Mouse (Mus musculus) left cerebral cortex, adult 8-10 months (tissue): ENCODE measurements at regions not wholly inside any gene's neighbourhood (a gene's known extent, or its start where the extent isn't known, plus 50 kb on each side); places are given as distances from the start of the nearest gene placed in this dataset.
A peak's percentile ranks its signal among the peaks of the same experiment; 100 is the strongest.

Experiments
- DNase-seq, 2 experiments: peaks; one replicate each; pipeline ENCODE4 v3.0.0; 2022; ENCODE audit warnings: low spot score in 2 of 2

DNA sequence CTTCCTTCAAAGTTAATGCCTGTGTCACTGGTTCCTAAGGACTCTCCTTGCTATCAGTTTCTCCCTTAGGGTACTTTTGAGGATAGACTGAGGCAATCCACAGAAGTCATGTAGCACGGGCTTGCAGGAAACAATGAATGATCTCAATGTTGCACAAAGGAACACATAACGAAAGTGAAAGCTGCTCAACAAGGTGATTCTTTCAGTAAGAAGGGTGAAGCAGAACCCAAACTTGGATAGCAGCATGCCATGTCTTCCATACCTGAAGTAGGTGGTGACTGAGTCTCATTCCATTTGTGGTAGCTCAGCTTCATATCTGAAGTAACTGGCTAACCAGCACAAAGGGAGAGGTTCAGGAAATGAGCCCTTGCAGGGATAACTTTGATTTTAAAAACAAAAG lies 325.7 kb downstream of the H2al1j start:
- DNase-seq, result no peak

DNA sequence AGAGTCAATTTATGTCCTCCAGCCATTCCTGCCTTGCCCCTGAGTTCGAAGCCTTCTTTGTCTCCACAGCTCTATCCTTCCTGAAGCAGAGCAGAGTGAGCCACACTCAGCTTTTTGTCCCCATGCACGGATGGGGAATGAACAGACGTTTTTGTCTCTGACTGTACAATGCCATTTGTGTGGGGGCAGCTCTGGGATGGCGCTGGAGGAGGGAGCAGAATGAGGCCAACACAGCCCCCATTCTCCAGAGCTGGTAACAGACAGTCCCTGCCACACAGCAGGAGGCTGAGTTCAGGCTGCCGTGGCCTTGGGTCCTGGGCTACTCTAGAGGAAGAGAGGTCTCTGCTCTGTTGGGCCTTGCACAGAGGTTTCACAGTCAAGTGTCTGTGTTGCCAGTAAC lies 327.4 kb downstream of the H2al1j start:
- peak in 1 of 2 experiments; percentile 50 for DNase-seq

DNA sequence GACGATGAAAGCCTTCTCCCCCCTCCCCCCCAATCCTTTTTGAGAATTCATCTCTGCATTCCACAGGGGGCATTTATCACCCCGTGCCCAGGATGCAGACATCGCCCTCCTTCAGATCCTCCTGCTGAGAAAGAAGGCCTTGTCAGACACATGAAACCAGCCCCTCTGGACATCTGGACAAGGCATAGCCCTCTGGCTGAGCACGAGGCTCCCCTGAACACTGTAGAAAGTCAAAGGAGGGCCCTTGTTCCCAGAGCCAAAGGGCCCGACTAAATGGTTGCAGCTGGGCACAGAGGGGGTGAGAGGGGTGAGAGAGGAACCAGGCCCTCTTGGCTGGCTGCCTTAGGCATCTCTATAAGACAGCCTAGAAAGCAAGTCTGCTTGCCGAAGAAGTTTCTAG lies 327.8 kb downstream of the H2al1j start:
- peak in 1 of 2 experiments; percentile 29 for DNase-seq

DNA sequence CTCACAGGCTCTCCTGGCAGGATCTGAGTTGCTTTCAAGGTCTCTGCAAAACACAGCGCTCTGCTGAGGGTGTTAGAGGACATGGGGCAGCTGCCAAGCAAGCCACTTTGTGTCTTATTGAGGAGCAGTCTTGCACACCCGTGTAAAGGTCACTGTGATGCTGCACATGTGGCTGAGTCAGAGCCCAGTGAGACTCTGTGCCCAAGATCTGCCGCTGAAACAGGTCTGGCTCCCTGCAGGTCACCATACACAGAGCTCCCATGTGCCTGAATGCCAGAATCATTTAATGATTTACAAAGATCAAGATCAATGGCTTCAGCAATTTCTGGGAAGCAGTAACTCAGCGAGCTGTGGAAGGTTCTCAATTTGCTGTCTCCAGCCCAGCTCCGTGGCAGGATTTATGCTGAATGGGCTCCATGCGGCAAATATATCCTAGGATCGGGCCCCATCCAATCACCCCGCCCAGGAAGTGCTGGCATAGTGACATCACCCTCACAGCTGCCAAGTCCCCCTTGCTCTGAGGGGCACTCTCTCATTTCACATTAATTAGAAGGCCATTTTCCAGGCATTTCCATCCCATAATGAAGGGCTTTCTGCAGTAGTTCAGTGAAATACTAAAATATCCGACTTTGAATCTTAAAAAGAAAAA lies 330.1 kb downstream of the H2al1j start:
- DNase-seq, result no peak

DNA sequence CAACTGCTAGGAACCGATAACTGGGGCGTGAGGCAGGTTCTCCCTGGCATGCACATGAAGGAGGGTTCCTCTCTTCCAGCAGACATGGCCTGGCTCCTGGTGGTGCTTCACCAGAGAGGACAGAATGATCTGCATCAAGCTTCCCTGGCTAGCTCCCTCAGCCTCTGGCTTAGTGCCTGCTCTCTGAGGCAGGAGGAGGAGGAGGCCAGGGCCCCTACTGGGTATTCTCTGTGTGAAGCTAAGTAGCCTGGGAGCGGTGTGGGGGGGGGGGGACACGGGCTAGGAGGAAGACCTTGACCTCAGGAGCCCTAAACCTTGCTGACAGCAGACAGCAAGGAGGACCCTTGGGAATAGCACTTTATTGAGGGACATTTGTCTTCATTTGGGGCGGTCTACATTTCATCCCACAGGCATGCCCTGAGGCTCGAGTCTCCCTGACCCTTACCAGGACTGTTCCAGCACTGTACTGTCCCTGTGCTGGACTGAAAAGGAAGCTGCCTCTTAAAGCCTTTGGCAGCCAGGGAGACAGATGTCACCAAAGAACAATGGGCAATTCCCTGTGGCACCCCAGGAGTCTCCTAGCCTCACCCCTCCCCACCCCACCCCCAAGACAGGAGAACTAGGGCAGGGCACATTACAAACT lies 335.7 kb downstream of the H2al1j start:
- DNase-seq, result no peak

DNA sequence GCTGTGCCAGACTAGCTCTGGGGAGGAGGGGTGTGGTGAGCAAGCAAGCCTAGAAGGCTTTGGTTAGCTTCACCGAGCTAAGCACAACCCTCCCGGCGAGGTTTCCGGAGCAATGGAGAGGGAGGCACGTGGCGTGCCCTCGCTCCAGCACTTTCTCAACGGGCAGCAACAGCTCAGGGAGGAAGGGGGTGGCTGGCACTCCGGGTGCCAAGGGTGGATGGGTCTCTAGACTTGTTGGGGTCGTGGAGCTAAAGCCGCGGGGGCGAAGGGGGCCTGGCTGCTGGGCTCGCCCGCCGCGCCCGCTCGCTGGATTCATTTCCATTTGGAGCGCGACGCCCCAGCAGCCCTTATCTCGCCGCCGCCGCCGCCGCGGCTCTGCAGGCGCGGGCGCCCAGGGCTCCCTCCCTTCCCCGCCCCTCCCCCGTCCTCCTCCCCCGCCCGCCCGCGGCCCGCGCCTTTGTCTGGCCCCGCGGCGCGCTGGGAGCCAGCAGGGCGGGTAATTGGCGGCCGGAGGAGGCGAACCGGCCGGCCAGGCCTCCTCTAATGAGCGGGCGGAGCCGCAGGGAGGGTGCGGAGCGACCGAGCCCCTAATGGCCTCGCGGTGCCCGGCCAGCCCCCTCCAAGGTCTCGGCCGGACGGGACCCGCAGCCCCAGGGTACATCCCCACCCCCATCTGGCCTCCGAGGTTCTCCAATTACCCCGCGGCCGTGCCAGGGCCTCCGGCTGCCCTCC lies 336.9 kb downstream of the H2al1j start:
- DNase-seq, result peak; percentile 34 to 36

DNA sequence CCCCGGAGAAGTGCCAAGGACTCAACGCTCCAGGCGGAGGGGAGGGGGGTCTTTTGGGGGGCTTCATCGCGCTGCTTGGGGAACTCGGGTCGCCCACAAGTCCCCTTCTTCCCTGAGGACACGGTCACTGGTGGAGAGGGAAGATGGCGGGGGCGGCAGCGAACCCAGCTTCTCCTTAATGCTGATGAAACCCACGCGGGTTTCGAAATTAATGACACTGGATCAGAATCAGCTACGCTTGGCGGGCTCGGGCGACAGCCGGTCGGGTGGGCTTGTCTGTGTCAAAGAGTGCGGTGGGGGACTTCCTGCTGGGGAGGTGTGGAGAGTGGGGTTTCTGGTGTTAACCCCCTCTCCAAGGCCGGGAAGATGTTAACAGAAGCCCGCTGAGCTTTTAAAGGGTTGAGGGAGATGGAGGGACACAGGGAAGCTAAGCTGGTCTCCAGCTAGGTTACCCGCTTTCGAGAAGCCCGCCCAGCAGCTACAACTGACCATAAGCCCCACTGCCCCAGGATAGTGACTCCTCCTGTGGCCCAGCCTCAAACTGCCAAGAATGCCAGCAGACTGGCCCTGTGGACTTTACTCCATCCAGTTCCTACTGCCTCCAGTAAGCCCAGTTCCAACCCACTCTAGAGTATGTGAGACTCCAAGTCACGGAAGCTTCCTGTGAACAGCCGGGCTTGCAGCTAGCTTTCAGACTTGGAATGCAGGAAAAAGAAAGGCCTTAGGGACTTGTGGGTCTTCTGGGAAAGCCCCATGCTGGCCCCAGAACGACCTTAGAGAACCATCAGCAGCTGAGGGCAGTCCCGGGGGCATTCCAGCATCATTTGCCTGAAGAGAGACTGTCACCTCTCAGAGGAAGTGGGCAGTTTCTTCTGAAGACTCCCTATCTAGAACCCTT lies 337.7 kb downstream of the H2al1j start:
- DNase-seq, result no peak

DNA sequence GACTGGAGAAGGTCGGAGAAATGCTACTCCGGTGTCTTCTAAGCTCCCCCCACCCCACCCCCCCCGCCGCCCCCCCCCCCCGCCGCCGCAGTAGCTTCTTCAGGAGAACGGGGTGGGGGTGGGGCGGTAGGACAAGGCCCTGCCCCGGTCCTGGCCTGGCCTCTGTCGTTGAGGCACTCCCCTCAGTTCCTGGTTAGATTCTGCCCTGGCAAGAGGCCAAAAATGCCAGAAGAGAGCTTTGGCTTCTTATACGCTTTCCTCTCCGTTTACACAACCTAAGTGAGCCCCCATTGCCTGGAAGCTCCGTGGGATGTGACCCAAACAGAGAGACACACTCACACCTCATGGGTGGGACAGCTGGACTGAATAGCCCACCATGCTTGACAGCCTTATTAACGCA lies 338.9 kb downstream of the H2al1j start:
- DNase-seq, result no peak

DNA sequence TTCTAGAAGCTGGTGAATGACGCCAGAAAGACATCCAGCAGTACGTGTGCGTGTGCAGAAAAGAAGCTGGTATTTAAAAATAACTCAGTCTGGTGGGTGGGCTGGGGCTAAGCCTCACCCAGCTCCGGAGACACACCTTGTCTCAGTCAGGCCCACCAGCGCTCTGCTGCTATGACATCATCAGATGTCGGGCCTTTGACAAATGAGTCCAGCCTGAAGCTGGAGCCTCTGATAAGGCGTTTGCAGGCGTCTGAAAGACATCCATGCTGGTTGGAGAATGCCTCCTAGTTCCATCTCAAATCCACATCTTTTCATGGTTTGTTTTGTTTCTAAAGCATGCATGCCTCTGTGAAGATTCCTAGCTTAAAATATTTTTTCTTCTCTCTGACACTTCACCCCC lies 344.2 kb downstream of the H2al1j start:
- no peak for DNase-seq

DNA sequence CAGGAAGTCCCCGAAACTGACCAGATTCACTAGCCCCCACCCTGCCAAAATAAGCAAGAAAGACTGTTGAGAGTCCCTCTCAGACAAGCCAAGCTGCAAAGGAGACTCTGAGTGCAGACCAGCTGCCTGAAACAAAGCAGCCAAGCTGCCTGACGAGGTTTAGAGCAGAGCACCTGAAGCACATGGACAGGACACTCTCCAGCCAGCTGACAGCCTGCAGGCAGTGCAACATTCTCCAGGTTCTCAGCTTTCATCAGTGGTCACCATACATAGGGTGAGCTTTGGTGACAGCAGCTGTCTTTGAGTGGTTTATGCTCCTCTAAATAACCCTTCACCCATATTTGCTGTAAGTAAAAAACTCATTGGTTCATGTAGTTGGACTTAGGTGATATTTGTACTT lies 350.5 kb downstream of the H2al1j start:
- DNase-seq, result no peak

DNA sequence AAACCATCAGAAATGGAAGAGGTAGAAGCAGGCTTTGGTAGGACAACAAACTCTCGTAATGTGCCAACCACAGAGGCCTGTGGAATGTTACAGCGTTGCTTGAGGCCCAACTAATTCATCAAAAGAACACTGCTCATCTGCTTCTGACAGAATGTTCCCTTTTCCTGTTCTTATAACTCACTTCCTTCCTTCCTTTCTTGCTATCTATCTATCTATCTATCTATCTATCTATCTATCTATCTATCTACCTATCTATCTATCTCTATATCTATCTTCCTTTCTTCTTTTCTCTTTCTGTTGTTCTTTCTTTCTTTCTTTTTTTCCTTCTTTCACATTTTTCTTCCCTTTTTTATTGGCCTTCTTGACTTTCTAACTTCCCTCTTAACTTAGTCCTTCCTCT lies 353.7 kb downstream of the H2al1j start:
- no peak for DNase-seq

DNA sequence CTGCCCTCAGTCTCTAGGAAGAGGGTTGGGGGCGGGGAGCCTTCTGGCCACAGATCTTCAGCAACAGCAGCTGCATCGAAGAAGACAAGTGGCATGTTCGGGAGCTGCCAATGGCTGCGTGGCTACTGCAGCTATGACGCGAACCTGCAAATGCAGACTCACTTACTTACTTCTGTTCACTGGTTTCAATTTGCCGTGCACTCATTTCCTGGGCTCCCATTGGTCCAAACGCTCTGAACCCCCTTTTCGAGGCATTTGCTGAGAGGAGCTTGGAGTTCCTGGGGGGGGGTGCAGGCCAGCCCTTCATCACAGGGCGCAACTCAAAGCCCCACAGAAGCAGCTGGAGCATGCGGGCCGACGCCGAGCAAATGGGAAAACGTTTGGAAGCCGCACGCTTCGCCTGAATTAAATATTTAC lies 362.4 kb downstream of the H2al1j start:
- DNase-seq, result no peak

DNA sequence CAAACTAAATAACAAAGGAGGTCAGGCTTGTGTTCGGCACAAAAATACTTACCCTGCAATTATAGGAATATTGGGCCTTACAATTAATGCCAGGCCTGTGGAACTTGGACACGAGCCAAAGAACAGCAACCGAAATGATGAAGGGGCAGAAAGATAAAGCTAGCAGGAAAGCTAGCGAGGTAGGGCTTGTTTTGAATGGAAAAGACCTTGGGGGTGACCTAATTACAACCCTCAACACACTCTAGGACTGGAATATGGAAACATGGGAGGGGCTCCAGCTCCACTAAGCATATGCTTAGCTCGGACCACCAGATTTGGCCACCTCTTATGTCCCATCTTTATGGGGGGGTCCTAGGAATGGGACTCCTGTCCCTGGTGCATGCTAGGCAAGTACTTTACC lies 362.8 kb downstream of the H2al1j start:
- no peak for DNase-seq

DNA sequence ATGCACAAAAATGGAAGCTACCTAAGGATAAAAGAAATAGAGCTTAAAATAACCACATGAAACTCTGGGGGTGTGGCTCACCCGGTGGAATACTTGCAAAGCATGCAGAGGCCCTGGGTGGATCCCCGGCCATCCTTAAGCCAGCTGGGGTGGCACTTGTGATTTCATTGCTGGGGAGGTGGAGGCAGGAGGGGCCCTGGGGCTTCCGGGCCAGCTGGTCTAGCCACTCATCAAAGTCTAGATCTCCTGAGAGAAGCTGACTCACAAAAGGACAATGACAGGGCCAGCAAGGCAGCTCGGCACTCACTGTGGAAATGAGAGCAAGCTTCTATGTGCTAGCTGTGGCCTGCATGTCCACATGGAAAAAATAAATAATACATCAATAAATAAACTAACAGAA lies 363.4 kb downstream of the H2al1j start:
- no peak for DNase-seq

DNA sequence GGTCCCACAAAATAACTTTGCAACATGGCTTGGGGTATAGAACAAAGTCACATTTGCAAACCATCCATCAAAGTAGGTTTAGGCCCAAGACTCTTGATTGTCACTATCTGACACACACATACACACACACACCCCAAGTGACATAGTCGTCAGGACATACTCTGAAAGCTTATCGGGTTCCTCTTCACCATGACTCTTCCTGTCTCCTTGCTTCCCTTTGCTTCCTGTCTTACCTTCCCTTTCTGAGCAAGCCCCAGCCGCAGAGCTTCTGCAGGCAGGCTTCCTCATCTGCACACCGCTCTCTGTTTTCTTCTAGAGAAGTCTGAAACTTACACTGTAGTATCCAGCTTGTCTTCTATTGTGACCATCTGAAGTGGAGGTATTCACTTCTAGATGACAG lies 368.9 kb downstream of the H2al1j start:
- DNase-seq, result no peak

DNA sequence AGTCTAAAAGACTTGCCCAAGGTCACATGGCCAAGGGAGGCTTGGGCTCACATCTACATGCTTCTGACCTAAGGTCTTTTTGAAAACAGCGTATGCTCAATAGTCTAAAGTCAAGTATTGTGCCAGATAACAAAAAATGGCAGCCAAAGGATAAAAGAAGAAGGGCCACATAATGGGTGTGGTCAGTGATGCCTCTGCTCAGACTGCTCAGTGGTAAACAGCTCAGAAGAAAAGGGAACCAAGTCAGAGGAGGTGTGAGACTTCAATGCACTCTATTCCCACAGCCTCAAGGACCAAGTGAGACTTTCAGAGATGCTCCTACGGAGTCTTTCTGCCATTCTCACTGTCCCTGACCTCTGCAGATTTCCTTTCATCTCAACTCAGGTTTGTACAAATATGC lies 373.5 kb downstream of the H2al1j start:
- DNase-seq, result no peak

DNA sequence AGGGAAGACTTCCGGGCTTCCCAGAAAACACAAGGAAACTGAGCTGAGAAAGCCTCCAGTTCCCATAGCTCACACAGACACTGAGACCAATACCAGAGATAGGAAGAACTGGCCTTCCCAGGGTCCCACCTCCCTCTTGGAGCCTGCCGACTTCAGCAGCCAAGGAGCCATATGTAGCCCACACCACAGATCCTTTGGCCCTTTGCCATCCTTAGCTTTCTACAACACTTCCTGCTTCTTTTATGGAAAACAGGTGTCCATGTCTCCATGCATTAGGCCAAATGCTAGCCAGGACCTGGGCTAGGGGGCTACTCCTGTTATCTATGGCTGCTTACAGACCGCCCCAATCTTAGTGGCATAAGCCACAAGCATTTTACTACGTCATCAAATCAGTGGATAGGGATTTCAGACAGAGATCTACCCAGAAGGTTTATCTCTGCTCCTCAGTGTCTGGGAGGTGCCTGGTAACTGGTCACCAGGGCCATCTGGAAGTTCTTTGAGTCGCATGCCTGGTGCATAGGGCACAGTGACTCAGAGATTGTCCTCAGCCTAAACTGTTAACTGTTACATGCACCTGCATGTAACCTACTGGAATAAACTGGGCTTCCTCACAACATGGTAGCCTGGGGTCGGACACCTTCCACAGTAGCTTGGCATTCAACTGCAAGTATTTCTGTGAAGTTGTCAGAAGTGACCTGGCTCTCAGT lies 378.4 kb downstream of the H2al1j start:
- DNase-seq, result no peak

DNA sequence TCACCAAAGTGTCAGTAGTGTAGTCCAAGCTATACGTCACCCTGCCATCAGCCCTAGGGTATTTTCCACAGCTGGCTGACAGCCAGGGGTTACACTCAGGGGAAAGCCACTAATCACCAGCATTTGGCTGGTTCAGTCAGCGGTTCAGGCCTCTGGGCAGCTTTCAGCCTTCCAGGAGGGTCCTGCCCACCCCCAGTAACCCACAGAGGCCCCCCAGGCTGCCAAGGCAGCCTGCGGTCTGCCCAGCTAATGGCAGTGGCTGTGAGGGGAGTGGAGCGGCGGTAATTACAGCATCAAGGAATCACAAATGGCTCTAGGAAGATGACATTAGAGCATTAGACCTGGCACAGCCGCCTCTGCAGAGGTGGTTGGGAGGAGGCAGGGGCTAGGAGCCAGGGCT lies 379.7 kb downstream of the H2al1j start:
- no peak for DNase-seq

DNA sequence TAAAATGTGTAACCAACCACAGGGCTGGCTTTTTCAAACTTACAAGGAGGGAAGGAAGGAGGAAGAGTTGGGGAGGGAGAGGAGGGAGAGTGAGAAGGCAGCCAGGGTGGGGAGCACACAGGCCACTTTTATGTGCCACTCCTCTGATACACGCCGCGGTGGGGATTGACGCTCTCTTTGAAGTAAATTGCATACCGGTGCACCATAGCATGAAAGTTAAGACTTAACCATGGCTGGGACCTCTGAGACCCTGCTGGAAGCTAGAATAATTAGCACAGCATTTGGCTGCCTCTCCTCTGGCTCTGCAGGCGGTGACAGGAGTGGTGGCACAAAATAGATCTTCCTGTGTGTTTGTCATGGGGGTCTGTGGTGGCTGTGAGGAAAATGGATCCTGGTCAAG lies 380.7 kb downstream of the H2al1j start:
- no peak for DNase-seq

DNA sequence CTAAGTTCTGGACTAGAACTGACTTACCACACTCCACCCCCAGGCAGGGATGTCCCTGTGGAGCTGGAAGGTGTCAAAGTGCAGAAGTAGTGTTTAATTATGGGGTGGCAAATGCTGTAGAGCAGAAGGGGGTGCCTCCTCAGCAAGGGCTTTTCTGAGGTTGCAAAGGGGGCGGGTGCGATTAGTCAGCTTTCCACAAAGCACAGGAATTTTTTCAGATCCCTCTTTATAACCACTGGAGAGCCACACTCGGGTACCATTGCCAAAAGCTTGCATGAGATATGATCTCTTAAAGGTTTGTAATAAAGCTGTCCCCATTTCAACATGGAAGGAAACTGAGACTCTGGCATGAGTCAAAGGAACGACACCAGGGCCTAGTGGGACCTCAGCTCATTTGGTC lies 381.7 kb downstream of the H2al1j start:
- DNase-seq, result no peak

DNA sequence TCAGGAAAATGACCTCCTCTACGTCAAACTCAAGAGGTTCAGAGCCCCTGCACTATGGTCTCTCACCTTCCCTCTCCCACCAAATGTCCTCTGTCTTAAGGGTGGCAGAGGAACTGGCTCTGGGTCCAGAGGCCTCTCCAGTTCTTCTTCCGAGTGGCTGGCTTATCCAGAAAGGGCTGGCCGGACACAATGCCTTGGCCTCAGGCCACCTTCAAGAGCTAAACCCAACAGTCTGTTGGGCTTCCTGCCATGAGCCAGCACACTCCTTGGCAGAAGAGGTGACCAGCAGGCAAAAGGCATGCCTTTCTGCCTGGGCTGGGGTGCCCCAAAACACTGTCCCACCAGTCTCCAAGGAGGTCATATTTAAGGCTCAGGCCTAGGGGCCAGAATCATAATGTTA lies 385.8 kb downstream of the H2al1j start:
- no peak for DNase-seq
